Mouse (Mus musculus) CH12.LX (cell line): ENCODE data around the gene Card9.

Experiments
- CTCF ChIP-seq, 2 experiments: IDR thresholded peaks in 1 of 2; conservative IDR thresholded peaks in 1 of 2; 2 replicates each; pipeline ENCODE4 v1.5.1; 2011 to 2012; ENCODE audit warnings: low read depth in 2 of 2, low read length in 2 of 2, improper control_type of control experiment in 1 of 2, inconsistent platforms in 1 of 2, mild to moderate bottlenecking in 1 of 2, moderate library complexity in 1 of 2
- ELF1 ChIP-seq: IDR thresholded peaks from 2 replicates; pipeline ENCODE4 v1.6.1; 2014; ENCODE audit warnings: low read depth, mild to moderate bottlenecking, inconsistent platforms, low read length, improper control_type of control experiment
- GABPA ChIP-seq: IDR thresholded peaks from 2 replicates; pipeline ENCODE4 v1.6.1; 2012; ENCODE audit warnings: low read depth, low read length, improper control_type of control experiment, inconsistent platforms; ENCODE audit not compliant: insufficient replicate concordance
- MAZ ChIP-seq: IDR thresholded peaks from 2 replicates; pipeline ENCODE4 v1.6.1; 2012; ENCODE audit warnings: low read depth, mild to moderate bottlenecking, inconsistent platforms, low read length, improper control_type of control experiment, moderate library complexity

DNA sequence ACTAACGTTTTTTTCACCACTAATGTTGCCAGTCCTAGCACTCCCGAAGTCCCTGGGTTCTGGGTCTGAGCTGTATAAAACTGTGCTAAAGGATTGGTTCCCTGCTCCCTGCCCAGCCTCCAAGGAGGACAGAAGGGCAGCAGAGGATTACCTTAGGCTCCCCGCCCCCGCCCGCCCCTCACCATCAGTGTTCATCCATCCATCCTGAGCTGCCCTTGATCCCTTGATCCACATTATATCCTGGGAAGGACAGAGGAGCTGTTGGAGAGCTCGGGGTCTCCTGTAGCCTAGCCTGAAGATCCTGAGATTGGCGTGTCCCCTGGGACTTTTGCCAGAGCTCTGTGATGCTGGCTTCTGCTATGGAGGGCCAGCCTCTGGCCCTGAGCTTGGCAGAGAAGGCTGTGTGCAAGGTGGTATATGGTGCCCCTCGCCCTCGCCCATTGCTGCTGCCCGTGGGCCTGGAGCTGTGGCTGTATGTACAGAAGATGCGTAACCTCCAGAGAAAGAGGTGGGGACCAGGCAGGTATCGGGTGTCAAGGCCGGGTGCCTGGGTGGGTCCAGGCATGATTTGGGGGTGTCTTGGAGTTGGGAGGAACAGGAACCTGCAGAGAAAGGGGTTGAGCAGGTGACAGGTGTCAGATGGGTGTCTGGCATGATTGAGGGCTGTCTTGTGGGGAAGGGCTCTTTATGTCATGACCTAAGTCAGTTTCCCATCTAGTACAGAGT is 41.0 kb downstream of the Card9 start:
- no peak for TF ChIP-seq MAZ
- TF ChIP-seq ELF1 = no peak
- no peak for TF ChIP-seq CTCF (conservative IDR thresholded peaks at IDR 0.05 in 1 of 2, IDR thresholded peaks at IDR 0.05 in 1 of 2; ENCODE audit: low read depth in 2 of 2, low read length in 2 of 2)
- TF ChIP-seq GABPA = no peak
